Mouse (Mus musculus): ENCODE measurements around the gene Tmem14c.
"Not testable (repeated sequence)": the region's sequence is repeated elsewhere in the genome, so short reads cannot be mapped to it uniquely, and the experiment has no call there.

The Tmem14c gene

DNA sequence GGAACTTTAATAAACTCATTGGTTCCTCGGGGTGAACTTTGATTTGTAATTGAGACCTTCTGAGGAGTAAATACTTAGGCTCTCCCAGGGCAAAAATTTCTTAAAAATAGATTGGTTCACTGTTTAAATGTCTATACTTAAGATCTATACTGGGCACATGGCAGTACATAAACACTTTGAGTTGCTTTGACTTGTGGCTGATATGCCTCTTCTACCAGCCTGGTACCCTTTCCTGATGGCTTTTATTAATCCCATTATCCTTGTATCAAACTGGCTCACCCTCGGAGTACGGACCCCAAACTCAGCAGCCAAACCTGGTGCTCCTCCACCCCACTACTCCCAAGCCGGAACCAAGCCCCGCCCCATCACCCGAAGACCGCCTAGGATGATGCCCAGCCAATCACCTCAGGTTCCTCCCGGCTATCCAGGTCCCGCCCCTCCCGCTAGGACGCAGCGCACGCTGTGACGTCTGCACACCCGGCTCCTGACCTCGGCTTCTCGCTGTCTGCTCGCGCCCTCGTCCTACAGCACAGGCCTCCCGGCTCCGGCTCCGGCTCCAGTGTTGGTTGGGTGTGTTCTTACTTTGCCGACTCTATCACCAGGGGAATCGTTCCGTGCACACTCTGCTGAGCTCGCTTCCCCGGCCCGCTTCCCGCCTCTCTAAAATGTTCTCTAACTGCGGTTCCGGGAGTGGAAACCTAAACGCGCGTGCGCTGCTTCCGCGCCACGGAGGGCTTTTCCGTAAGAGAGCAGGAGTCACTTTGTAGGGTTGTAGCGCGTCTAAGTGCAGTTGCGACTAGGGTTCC lies at the start of gene Tmem14c:
Gene Tmem14c, plus strand, starts transcription at position 464 of the 806 bp plus-strand sequence.
- peak; percentile 95 to 98 for DNase-seq (ENCODE audit: low spot score in 2 of 2)

DNA sequence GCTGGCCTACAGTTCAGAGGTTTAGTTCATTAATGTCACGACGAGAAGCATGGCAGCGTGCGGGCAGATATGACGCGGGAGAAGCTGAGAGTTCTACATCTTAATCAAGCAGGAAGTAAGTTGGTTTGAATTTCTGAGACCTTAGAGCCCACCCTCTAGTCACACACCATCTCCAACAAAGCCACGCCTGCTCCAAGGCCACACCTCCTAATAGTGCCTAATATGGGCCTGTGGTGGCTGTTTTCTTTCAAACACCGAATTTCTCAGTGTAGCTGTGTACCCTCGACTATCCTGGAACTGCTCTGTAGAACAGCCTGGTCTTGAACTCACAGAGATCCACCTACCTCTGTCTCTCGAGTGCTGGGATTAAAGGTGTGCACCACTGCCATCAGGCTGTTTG lies 48.5 kb upstream of the Tmem14c start:
- no peak for DNase-seq (ENCODE audit: low spot score in 2 of 2)

DNA sequence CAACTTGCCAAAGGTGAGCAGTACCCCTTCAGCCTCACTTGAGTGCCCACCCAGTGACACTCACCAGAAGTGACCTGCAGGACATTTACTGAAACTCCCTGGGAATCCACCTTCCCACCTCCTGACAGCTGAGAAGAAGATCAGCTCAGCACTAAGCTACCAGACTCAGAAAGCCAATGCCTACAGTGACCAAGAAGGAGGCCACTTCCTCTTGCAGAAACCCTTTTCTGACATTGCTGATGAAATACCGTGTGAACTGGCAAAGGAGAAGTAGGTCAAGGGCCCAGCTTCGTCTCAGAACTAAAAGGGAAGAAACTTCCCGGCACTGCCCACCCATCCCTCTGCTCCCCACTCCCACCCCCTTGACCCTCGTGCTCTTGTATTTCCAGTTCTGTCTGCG lies 47.5 kb upstream of the Tmem14c start:
- no peak for DNase-seq (ENCODE audit: low spot score in 2 of 2)

DNA sequence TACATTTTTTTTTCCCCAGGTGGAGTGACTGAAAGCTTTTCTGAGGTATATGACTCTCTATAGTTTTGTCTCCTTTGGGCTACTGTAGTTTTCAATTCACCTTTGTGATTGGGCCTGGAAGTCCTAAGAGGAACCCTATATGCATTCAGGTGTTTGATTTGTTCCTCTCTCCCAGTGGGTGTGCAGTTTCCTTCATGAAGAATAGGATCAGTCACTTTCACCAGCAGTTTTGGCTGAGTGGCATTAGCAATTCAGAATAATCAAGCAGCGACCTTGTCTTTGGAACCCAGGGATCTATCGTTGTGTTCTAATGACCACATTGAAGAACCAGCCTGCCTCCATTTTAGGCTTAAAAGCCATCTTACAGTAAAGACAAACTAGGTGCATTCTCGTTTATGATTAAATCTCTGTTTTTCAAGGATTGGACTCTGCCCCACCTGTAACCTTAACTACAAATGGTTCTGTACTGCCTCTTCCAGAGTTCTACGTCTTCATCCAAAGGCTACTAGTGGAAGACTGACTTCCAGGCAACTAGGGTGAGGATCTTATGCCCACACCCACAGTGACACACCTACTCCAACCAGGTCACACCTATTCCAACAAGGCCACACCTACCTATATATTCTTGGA lies 46.2 kb upstream of the Tmem14c start:
- no peak for DNase-seq (ENCODE audit: low spot score in 2 of 2)

- no peak for DNase-seq (ENCODE audit: low spot score in 2 of 2)
Measured at GRCm38 (mm10) chr13:40971261-40971660, 44.8 kb upstream of the Tmem14c start.

GRCm38 (mm10) chr13:40971831-40972230 lies 44.3 kb upstream of the Tmem14c start:
- DNase-seq (ENCODE audit: low spot score in 2 of 2): no peak

- DNase-seq (ENCODE audit: low spot score in 2 of 2): no peak
Measured at GRCm38 (mm10) chr13:40972976-40973375, 43.1 kb upstream of the Tmem14c start.

- peak; percentile 45 to 71 for DNase-seq (ENCODE audit: low spot score in 2 of 2)
Measured at GRCm38 (mm10) chr13:40977609-40978008, 38.5 kb upstream of the Tmem14c start.

DNA sequence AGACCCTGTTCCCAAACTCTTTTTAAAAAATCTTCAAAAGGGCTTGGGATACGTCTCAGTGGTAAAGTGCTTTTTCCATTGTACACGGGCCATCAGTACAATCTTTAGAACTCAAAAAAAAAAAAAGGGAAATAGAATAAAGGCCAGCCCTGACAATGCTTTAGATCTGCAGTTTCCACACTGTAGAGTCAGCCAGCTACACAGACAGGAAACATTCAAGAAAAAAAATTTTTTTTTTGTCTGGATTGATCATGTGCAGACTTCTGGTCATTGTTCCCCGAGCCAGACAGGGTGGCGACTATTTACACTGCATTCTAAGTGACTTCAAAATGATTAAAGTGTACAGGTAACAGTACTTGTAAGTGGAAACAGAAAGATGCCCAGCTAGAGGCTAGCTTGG lies 37.4 kb upstream of the Tmem14c start:
- DNase-seq (ENCODE audit: low spot score in 2 of 2): no peak

DNA sequence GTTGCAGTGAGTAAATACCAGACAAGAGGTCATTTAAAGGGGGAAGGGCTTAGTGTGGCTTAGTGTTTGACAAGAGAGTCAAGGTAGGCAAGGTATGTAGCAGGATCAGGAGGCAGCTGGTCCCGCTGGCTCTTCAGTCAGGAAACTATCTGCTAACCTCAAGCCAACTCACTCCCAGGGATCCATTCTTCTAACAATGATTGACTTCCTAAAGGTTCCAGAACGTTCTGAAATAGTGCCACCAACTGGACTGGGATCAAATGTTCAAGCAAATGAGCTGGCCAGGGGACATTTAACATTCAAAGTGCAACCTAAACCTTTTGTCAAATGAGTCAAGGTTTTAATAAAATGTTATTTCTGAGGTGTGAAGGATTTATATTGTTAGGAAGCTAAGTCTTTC lies 36.8 kb upstream of the Tmem14c start:
- DNase-seq (ENCODE audit: low spot score in 2 of 2): no peak

GRCm38 (mm10) chr13:40982759-40983158 lies 33.3 kb upstream of the Tmem14c start:
- no peak for DNase-seq (ENCODE audit: low spot score in 2 of 2)

GRCm38 (mm10) chr13:40986081-40986480 lies 30.0 kb upstream of the Tmem14c start:
- no peak for DNase-seq (ENCODE audit: low spot score in 2 of 2)

GRCm38 (mm10) chr13:40987608-40988303 lies 28.3 kb upstream of the Tmem14c start:
- peak in 1 of 2 experiments; percentile 58 for DNase-seq (ENCODE audit: low spot score in 2 of 2)

DNA sequence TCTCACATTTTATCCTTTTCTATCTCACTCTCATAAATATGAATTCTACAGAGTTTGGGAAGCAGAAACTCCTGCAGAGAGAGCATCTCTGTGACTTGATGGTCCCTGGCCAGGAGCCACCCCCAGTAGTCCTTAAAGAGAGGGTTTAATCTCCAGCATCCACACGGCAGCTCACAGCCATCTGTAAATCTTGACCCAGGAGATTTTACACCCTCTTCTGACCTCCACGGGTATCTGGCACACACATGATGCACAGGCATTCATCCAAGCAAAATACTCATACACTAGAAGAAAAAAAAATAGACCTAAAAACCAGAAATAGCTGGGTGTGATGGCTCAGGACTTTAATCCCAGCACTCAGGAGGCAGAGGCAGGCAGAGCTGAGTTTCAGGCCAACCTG lies 27.7 kb upstream of the Tmem14c start:
- peak in 1 of 2 experiments; percentile 45 for DNase-seq (ENCODE audit: low spot score in 2 of 2)

DNA sequence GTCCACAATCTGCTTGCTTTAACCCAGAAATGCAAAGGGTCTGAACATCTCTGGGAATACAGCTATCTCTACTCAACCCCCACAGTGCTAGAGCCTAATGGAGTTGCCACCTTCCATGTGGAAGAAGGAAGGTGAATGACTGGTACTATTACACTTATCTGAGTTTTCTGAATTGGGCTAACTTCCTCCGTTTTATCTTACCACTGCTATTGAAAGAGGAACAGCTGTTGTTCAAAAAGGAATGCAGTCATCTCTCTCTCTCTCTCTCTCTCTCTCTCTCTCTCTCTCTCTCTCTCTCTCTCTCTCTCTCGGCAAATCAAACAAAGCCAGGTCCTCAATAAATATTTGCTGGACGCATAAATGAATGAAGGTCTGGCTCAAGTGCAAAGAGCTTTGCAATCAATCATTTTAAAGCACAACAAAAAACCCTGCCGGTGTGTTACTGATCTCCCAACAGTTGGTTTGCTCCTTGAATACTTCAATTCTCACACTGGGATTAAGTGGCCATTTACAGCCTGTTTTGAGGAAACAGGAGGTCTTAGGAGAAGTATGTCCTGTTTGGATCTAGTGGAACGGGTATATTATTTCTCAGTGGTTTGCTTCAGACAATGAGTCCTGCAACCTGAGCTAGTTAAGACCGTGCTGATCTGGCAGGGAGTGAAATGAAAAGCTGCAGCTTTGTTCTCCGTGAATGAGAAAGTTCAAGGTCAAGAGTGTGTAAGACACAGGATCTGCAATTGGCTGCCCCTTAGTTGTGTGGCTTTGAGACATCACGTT lies 21.4 kb upstream of the Tmem14c start:
- DNase-seq (ENCODE audit: low spot score in 2 of 2): no peak

GRCm38 (mm10) chr13:40998537-40998936 lies 17.6 kb upstream of the Tmem14c start:
- DNase-seq (ENCODE audit: low spot score in 2 of 2): not testable (repeated sequence)

DNA sequence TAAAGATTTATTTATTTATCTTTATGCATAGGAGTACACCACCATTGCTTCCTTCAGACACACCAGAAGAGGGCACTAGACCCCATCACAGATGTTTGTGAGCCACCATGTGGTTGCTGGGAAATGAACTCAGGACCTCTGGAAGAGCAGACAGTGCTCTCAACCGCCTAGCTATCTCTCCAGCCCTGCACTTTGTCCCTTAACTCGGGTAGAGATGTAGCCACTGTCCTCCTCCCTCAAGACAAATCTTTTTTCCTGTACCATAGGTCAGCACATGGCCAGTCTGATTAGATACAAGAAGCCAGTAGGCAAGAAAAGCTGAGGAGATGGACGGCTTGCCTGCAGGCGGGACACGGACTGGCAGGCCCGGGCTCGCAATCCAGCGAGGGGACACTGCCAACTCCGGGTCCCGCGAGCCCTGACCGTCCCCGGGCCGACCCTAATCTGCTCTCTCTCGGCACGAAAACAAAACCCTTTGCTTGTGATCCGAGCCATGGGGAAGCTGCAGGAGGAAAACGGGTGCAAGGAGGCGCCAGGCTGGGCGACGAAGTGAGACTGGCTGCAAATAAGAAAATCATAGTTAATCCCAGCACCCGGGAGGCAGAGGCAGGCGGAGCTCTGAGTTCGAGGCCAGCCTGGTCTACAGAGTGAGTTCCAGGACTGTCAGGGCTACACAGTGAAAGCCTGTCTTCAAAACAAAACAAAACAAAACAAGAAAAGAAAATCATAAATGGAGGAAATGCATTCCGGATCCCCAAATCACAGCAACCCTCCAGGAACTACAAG lies 15.8 kb upstream of the Tmem14c start:
- DNase-seq (ENCODE audit: low spot score in 2 of 2): peak; percentile 34 to 48

GRCm38 (mm10) chr13:41000926-41001639 lies 15.0 kb upstream of the Tmem14c start, which contains the start of gene Pak1ip1:
Gene Pak1ip1 (plus strand): TSS chr13:41001023.
- peak; percentile 94 for DNase-seq (ENCODE audit: low spot score in 2 of 2)

DNA sequence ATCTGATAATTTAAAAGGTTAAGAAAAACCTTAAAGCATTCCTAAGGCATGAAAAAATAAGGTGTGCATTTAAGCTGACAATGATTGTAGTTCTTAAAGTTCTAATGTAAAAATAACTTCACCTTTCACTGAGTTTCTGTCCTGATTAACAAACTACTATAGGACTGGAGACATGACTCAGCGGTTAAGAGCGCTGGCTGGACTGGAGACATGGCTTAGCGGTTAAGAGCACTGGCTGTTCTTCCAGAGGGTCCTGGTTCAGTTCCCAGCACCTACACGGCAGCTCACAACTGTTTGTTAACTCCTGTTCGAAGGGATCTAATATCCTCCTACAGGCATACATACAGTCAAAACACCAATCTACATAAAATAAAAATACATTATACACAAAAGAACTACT lies 14.1 kb upstream of the Tmem14c start:
- no peak for DNase-seq (ENCODE audit: low spot score in 2 of 2)

GRCm38 (mm10) chr13:41006244-41006643 lies 9.8 kb upstream of the Tmem14c start:
- no peak for DNase-seq (ENCODE audit: low spot score in 2 of 2)

All from spleen, postnatal 10 days (tissue).